Mouse (Mus musculus) ES-CJ7 (cell line): ENCODE measurements around the gene Pecam1.
"Not testable (repeated sequence)": the region's sequence is repeated elsewhere in the genome, so short reads cannot be mapped to it uniquely, and the experiment has no call there.

Experiments
- DNase-seq: peaks from one replicate; pipeline ENCODE4 v3.0.0; 2011; ENCODE audit warnings: low read depth, low spot score

Pecam1 gene

DNA sequence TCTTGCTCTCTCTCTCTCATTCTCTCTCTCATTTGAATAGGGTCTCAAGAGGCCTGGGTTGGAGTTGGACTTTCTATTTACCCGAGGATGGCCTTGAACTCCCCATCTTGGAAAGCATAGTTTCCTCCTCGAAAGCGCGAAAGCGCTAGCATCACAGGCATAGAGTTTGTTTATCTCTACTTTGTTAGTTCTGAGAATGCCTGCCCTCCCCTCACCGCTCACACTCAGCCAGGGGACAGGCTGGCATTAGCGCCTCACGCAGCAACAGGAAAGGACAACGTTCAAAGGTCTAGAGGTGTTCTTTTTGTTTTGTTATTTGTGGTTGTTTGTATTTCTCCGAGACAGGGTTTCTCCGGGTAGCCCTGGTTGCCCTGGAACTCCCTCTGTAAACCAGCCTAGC, 82.6 kb downstream of the Pecam1 start:
- DNase-seq: no peak

DNA sequence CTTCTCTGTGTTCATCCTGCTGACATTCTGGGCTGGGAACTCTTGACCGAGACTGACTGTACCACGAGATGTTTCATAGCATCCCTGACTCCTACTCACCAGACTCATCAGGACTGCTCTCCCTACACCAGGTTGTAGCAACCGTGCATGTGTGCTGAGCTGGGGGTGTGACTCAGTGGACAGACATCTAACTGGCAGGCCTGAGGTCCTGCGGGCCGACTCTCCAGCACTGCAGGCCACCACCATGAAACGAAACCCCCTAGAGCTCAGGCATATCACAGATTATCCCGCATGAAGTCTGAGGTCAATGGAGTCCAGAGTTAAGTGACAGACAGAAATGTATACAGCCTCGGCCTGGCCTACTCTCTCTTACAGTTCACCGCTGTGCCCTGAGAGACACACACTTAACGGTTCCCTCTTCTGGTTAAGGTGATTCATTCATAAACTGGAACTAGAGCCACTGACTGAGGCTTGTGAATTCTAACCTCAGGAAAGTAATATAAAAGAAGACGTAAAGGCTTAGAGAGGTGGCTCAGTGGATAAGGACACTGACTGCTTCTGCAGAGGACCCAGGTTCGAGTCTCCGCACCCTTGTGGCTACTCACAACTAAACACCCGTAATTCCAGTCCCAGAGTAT, 83.8 kb downstream of the Pecam1 start:
- no peak for DNase-seq

DNA sequence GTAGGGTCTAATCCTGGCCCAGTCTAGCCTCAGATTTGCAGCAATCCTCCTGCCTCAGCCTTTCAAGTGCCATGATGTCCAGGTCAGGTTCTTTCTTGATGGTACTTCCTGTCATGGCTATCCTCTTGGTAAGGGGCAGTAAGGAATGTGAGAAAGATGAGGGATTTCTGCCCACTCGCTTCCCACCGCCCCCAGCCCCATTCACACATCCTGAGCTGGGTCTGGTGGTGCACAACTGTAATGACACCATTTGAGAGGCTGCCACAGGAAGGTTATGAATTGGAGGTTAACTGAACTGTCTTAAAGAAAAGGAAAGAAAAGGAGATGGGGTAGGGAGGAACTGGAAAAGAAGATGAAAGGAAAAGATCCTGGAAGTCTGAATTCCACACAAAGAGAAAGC, 84.6 kb downstream of the Pecam1 start:
- no peak for DNase-seq

DNA sequence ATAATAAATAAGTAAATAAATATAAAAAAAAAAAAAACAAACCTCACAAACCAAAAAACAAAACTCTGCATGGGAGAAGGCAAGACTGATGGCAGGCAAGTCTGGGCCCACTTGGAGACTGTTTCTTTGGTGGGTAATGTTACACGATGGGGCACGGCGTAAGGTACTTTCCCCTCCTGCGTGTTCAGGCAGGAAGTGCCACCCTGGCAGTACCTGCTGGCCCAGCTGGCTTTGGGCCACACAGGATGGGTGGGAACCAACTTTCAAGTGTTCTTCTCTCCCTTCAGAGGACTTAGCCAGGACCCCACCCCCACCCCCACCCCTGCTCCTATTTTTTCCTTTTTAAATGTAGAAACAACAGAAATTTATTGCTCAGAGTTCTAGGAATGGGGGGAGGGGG, 85.1 kb downstream of the Pecam1 start:
- DNase-seq: no peak

DNA sequence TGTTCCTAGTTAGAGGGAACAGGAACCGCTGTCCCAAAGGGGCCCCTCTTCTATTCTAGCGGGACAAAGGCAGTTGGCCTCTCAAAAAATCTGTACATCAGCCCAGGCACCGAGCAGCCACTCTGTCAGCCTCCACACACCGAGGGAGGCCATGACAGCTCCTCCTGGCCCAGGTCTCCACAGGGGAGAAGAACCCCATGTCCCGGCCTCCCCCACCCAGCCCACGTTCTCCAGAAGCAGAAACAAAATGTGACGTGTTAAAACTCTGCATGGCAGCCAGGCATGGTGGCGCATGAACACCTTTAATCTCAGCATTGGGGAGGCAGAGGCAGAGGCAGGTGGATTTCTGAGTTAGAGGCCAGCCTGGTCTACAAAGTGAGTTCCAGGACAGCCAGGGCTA, 85.7 kb downstream of the Pecam1 start:
- DNase-seq: no peak

DNA sequence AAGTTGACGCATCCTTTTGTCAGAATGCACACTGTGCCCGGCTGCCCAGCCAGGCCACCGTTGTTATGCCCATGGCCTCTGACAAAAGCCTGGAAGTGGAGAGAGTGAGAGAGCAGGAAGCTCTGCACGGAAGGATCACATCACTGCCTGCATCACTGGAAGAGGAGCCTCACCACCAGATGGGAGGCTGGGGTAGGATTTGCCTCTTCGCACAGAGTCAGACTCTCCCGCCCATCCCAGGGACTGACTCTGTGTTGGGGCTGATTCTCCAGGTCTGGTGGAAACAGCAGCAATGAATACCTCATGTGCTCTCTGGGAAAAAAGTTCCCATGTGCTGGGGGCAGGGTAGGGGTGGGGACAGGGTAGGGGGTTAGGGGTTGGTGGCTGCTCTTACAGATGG, 86.6 kb downstream of the Pecam1 start:
- peak; percentile 59 for DNase-seq

DNA sequence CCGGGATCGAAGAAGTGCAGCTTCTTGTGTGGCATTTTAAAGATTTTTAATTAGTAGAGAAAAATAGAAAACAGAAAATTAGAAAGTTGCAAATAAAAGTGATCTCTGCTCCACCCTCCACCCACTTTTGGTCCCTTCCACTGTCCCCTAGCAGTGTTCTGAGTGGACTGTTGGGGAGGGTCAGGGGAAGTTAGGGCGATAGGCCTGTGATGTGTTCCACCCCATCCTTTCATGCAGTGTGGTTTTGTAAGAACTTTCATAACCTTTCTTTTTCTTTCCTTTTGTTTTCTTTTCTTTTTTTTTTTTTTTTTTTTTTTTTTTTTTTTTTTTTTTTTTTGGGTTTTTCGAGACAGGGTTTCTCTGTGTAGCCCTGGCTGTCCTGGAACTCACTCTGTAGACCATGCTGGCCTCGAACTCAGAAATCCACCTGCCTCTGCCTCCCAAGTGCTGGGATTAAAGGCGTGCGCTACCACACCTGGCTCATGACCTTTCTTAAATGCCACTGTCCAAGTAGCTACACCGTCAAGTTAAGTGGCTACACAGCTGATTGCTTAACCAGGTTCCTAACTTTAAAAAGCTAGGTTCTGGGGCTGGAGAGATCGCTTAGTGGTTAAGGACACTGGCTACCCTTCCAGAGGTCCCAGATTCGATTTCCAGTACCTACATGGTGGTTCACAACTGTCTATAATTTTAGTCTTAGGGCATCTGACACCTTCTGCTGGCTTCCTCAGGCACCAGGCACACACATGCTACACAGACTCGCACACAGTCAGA, 87.6 kb downstream of the Pecam1 start:
- no peak for DNase-seq

DNA sequence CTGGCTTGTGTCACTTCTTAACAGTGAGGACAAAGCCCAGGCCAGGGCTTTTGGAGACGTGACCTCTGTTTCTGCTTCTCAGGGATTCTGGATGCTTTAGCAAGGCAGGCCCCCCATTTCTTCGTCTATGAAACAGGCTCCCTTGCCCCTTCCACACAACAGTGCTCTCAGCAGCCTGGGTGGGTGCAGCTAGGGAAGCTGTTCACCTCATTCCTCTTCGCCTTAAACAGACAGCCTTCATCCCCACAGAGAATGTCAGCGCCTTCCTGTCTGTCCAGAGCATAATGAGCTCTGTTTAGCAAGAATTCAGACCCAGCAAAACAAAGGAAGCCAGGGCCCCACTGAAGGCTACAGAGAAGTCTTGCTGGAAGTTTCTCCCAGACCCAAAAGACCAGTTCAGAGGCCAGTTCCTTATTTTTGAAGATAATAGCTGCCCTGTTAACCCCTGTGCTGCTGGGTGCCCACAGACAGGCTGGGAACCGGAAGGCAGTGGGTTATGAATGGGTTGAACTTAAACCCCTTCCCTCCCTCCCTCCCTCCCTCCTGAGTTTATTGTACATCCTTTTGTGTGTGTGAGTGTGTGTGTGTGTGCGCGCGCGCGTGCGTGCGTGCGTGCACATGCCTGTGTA, 89.9 kb downstream of the Pecam1 start:
- no peak for DNase-seq

DNA sequence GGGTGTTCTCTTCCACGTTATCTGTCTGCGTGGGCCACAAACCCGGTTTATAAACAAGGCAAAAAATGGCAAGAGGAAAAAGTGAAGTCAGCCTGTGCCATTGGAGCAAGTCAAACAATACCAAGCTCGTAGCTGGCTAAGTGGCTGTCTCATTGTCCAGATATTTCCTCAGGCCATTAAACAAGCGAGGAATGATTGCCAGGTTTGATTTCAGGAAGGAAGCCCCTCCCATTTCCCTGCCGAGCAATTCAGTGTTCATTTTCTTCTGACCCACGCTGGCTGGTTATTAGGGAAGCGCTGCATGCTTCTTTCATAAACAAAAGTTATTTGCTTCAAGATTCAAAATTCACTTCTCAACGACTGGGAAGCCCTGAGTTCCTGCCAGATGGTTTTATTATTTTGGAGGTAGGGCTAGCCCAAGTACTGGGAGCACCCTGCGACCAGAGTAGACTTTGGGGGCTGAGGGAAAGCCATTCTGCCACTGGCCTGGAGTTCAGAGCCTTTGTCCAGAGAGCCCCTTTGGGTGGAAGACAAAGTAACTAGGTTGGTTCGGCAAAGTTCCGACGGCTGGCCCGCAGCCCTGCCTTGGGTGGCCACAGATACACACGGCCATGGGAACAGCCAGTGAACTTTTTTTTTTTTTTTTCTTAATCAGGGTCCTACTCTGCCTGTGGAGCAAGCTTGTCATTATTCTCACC, 90.7 kb downstream of the Pecam1 start:
- DNase-seq: no peak

DNA sequence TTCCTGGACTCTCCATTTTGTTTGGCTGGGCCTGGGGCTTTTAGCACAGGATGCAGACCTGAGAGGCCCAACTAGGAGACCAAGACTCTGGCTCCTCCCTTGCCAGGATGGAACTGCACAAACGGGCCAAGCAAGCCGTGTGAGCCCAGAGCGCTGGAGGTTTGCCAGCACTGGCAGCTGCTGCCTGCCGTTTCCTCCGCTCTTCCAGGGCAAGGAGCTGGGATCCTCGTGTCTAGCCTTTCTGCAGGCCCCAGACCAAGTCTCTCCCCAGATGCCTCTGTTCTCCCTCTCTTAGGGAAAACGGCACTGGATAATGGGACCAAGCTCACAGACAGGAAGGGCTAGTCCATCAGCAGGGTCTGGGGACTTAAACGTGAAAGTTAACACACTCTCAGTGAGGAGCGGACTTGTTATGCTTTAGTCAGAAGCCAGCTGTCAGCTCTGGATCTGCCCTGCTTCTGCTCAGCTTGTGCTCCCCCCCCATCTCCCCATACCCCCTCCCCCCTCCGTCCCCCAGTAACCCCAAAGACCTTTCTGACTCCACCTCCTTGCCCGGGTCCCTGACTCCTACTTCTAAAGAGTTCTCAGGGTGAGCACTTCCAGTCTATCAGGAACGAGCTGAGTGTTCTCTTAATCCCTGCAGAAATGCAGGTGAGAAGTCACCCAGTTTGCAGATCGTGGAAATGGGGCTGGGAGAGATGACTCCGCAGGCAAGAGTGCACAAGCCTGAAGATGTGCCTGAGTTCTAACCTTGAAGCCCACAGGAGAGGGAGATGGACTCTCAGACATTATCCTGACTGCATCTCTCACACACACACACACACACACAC, 92.2 kb downstream of the Pecam1 start:
- no peak for DNase-seq

DNA sequence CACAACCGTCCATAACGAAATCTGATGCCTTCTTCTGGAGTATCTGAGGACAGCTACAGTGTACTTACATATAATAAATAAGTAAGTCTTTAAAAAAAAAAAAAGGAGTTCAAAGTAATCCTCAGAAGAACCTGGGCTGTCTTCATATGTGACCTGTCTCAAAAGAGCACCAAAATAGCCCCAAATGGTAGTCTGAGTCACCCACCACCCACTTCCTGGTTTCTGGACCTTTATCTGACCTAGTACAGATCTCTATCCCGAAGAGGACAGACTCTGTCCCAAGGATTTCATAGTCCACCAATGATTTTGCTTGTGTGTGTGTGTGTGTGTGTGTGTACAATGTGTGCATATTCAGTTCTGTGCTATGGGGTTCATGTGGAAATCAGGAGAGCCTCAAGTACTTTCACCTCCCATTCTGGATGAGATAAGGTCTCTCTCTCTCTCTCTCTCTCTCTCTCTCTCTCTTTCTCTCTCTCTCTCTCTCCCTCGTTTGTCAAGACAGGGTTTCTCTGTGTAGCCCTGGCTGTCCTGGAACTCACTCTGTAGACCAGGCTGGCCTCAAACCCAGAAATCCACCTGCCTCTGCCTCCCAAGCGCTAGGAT, 93.4 kb downstream of the Pecam1 start:
- DNase-seq: not testable (repeated sequence)

DNA sequence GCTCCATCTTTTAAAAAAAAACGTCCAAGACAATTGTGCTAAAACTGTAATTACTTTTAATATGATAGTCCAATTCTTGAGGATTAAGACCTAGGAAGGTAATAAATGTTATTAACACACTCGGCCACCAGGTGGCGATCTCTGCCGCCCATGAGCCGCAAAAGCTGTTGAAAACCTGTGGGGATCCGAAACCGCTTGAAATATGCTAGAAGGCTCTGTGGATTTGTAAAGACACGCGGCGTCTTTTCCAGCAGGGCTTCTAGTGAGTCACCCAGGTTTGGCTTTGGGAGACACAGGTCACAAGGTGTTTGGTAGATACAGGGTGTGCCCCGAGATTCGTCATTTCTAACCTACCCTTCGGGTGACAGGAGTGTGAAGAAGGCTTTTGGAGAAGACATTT, 102.1 kb downstream of the Pecam1 start:
- peak; percentile 74 for DNase-seq

DNA sequence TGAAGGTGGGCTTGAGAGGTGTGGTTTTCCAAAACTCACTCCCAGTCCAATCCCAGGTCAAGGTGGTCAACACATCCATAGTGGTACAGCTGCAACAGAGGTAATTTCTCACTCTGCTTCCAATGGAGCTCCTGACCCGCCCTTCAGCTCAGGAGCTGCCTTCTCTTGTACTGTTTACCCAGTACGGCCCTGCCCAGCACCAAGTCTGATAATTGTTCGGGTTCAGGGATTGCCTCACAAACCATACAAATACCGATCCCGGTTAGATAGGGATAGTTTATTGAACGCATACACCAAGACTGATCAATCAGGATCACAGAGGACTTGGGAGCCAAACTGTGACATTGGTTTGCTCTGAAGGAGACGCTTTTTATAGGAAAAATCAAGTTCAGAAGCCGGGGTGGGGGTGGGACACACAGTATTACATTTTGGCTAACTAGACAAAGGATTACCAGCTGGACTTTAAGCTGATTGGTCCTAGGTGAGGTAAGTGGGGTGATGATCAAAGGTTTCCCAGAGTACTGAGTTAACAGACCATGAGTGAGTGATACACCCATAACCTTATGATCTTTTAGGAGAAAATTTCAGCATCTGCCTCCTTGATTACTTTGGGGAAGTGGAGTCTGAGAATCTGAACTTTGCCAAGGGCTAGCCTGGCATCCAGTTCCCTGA, 107.3 kb downstream of the Pecam1 start:
- no peak for DNase-seq

DNA sequence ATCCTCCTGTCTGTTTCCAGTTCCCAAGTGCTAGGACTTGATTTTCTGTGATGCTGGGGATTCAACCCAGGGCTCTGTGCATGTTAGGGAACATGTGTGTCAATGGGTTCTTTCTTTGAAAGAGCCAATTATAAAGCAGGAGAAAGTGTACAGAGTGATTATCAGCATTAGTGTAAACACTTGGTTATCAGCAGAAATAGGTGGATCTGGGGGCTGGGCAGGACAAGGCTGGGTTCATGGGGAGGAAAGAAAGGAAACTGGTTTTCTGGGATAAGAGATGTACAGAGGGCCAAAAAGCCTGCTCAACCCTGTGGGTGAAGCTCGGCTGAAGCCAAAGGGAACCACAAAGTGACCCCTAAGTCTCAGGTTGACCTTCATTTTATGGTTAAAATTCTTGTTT, 108.8 kb downstream of the Pecam1 start:
- no peak for DNase-seq

DNA sequence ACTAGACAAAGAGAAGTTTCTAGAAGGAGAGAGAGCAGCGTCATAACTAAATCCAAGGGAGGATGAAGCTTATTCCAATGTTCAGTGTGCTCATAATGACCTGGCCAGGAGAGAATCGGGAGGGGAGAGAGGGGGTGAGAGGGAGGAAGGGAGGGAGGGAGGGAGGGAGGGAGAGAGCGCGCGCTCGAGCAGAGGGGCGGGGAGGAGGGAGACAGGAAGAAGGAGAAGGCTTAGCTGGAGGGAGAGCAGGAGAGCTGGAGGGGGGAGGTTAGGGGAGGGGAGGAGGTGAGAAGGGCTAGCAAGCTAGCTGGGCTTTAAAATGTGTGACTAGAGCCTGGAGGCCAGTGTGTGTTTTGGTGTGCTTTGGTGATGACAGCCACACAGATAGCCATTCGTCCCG, 110.4 kb downstream of the Pecam1 start:
- no peak for DNase-seq

DNA sequence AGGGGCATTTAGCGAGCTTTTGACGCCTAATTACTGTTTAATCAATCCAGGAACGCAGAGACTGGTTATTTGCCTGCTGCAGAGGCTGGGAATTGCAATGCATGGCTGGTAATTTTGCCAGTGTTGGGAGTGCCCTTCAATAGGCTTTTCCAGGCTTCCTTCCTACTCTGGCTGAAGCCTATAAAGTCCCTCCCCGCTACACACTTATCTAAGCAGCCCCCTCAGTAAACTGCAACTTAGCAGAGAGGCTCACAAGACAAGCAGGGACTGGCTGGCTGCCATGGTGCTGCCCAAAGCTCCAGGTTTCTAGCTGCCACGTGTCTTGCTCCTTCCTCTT, 111.1 kb downstream of the Pecam1 start:
- no peak for DNase-seq

DNA sequence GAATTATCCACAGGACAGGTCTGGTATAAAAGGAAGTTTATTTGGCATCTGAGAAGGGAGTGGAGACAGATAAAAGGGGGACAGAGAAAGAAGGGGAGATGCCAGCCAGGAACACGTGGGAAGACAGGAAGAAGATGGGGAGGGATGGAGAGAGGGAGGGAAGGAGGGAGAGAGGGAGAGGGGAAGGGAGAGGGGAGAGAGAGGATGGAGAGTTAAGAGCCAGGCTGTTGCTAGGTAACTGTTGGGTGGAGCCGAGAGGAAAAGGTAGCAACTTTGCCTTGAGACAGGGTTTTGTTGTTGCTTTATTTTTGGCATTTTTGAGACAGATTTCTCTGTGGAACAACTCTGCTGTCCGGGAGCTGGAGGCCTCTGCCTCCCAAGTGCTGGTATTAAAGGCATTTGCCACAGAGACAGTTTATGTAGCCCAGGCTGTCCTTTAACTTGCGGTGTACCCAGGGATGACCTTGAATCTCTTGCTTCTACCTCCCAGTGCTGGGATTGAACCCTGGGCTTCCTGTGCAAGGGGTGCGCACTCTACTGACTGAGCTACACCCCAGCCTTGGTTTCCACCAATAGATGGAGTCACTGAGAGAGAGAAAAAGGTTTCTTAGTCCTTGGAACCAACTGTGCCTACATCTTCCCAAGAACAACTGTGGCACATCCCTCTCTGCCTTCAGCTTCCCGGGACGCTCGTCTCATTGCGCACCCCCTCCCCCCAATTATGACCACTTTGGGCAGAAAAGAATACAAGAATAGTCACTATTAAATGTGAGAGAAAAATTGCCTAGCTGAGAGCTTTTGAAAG, 111.7 kb downstream of the Pecam1 start:
- DNase-seq: peak; percentile 66

DNA sequence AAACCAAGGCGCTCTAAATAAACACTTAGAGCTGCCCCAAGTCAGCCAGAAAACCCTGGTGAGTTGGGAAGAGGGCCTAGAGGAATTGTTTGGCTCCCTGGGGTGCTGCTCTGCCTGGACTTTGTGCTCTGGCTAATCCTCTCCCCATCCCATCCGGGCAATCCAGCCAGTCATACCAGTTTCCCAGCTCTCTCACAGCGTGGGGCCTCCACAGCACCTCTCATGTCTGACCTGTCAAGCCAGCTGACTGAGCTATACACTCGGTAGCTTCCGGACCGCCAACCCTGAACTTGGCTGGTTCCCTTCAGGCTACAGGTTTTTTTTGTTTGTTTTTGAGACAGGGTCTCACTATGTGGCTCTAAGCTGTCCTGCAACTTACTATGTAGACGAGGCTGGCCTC, 112.7 kb downstream of the Pecam1 start:
- DNase-seq: no peak

DNA sequence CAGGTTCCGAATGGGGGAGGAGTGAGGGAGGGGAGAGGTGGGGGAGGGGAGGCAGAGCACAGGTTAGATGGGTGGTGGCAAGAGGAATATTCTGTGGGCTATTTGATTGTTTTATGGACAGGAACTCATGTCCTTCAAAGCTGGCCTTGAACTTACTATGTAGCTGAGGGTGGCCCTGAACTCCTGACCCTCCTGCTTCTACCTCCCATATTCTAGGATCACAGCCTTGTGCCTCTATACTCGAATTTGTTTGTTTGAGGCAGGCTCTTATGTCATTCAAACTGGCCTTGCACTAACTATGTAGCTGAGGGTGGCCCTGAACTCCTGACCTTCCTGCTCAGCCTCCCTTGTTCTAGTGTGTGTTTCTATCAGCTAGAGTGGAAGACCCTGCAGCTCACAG, 114.5 kb downstream of the Pecam1 start:
- DNase-seq: peak; percentile 77

DNA sequence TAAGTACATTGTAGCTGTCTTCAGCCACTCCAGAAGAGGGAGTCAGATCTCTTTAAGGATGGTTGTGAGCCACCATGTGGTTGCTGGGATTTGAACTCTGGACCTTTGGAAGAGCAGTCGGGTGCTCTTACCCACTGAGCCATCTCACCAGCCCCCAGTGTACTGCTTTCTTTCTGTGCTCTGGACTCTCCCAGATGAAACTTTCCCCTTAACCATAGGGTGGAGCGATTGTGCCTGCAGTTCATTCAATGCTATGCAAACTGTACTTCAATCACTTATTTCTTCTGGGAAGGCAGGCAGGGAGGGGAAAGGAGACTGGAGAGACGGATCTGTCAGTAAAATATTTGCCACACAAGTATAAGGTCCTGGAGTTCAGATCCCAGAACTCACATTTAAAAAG, 116.3 kb downstream of the Pecam1 start:
- DNase-seq: peak; percentile 74
